Mouse (Mus musculus): Measurements from ENCODE around the gene Kdm8. TPM values are rescaled to one million over a fixed set of nuclear protein-coding genes. Genes with fewer than 3 reads are reported as not detected.

The Kdm8 gene
- 10.3 TPM for polyA plus RNA-seq (2017; shearing (Covaris generic))

DNA sequence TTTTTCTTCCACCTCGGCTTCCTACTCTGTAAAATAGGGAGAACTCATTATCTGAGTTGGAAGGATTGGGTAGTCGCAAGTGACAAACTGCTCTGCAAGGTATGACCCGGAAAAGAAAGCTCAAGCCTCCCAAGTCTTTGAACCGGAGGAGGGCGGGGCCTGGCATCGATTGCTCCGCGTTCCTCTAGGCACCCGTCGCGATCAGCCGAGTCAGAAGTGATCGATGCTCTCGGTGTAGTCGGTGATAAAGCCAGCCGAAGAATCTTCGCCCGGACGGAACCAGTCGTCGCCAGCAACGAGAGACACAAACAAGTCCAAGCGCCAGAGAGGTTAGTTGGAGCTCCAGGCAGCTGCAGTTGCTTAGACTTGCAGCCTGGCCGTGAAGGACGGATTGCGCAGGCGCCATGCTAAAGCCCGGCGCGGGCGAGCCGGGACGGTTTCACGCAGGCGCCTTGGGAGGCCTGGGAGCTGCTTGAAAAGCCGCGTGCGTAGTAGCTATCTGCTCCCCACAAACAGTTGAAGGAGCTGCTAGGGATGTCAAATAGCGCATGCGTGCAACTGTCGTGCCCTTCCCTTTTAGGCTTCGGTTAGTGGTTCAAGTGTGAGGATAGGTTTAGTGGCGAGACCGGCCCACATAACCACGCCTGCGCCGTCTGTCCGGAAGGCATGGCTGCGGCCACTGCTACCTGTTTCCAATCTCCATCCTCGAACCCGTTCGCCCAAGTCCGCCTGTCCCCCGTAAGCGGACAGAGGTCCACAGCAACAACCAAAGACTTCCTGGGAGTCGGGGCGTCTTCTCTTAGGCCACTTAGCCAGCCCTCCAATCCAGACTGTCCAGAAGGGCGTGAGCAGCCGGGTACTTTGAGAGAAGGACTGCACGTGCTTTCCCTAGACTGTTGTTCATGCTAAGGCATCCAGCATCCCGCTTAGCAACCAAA, at the start of gene Kdm8:
Gene Kdm8, plus strand, starts transcription at position 213 of the 938 bp plus-strand sequence.

DNA sequence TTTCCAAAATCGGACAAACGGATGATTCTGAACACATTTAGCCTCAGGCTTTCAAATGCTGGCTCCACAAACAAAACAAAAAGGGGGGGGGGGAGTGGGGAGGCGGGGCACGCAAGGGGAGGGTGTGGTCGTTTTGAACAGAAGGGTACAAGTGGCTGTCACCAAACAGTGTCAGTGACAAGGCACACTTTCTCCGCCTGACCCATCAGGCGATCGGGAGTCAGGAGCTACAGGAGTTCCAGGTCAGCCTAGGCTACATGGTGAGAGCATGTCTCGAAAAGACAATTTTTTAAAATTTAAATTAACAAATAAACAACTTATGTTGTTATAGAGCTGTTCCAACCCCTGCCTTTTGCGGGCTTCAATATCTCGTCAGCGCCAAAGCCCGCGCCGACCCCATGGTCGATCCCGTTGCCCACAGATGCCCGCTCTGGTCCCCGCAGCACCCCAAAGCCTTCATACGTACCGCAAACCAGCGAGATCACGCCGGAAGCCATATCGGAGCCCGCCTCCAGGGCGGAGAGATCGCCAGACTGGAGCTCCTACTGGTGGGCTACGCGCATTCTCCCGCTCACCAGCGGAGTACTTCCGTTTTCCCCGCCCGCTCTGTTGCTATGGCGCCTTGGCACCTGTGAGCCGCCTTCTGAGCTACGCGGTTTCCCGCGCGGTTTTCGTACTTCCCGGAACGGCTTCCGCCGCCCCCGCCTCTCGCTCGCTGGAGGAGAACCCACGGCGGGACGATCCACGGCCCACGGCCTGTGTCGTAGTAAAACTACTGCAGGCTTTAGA, 46.7 kb downstream of the Kdm8 start, which contains the start of gene Nsmce1:
Gene Nsmce1, minus strand, starts transcription at position 650 of the 789 bp plus-strand sequence.

Other genes with a start within 250 kb of the Kdm8 start
- 149 TPM for gene Nsmce1, start 46.9 kb downstream of the Kdm8 start, polyA plus RNA-seq (2017; shearing (Covaris generic))
- gene Il4ra, start 107.4 kb downstream of the Kdm8 start, polyA plus RNA-seq (2017; shearing (Covaris generic)), result 229 TPM
- gene Il21r, start 158.8 kb downstream of the Kdm8 start, polyA plus RNA-seq (2017; shearing (Covaris generic)), result 340 TPM